Mouse (Mus musculus) right cerebral cortex, postnatal 14 days (tissue): ENCODE results near the gene Prkcq.

Source experiments
- DNase-seq: peaks from one replicate; pipeline ENCODE4 v3.0.0; 2022

Prkcq gene

DNA sequence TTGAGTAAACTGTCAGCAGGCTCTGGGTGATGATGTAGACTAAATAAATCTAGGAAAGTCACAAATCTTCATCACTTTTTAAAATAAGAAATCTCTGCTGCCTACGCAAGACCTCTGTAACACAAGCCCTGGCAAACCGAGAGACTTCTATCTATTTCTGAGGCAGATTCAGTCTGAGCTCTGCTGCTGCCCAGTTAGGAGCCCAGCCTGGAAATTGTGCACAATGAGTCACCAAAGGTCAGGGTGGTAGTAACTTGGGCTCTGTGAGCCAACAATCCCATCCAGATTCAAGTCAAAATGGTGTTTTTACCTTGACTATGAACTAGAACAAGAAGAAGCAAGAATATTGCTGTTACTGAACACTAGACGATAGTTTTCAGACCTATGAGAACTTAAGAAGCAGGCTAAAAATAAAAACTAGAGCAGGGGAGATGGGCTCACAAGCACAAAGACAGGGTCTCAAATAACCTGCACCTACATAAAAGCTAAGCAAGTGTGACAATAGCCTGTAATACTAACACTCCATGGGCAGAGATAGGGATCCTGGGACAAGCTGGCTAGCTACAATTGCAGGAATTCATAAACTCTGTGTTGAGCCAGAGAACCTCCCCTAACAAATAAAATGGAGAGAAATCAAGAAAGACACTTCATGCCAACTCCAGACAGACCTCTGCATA lies 53.0 kb downstream of the Prkcq start:
- DNase-seq: no peak

DNA sequence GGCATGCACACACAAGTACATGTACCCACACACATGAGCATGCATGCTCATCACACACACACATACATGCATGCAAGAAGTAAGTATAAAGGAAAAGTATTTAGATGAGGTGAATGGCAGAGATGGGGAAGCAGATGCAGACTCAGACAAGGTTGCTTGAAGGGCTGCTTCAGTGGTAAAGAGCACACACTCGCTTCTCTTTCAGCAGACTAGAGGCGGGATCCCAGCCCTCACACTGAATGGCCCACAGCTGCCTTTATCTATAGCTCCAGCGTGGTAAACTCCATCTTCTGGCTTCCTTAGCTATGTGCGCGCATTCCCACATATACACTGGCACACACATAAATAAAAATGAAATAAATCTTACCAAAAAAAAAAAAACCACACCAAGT lies 53.6 kb downstream of the Prkcq start:
- DNase-seq: no peak

- DNase-seq: no peak
Observed at GRCm38 (mm10) chr2:11226555-11226954, 54.6 kb downstream of the Prkcq start.

- no peak for DNase-seq
Observed at GRCm38 (mm10) chr2:11229126-11229525, 57.2 kb downstream of the Prkcq start.

GRCm38 (mm10) chr2:11231118-11231517 lies 59.2 kb downstream of the Prkcq start:
- DNase-seq: no peak

DNA sequence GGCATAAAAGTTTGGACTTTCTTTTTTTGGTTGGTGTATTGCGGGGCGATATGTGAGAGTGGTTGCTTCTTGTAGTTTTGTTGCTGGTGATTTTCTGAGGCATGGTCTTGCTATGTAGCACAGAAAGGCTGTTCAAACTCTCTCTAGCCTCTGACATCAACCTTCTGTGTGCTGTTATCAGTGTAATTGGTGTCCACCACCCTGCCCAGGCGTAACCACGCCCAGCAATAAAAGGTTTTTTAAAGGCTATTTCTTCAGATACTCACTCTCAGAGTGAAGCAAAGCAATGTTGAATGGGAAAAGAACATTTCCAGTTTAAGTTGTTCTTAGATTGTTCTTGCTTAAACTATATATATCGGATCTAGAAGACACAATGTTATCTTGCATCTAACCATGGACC lies 60.1 kb downstream of the Prkcq start:
- DNase-seq: no peak

GRCm38 (mm10) chr2:11238254-11238653 lies 66.3 kb downstream of the Prkcq start:
- DNase-seq: no peak

- no peak for DNase-seq
Observed at GRCm38 (mm10) chr2:11239523-11239922, 67.6 kb downstream of the Prkcq start.

GRCm38 (mm10) chr2:11245926-11246325 lies 74.0 kb downstream of the Prkcq start:
- DNase-seq: no peak

DNA sequence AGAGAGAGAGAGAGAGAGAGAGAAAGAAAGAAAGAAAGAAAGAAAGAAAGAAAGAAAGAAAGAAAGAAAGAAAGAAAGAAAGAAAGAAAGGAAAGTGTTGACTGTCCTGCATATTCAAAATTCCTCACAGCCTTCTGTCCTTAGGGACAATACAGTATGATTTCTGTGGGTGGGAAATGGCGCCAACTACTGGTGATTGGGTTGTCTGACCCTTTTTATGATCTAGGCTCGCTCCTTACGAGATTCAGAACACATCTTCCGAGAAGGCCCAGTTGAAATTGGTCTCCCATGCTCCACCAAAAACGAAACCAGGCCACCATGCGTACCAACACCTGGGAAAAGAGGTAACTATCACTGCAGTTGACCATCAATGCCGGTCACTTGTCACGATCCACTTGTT lies 82.0 kb downstream of the Prkcq start:
- peak; percentile 15 for DNase-seq

DNA sequence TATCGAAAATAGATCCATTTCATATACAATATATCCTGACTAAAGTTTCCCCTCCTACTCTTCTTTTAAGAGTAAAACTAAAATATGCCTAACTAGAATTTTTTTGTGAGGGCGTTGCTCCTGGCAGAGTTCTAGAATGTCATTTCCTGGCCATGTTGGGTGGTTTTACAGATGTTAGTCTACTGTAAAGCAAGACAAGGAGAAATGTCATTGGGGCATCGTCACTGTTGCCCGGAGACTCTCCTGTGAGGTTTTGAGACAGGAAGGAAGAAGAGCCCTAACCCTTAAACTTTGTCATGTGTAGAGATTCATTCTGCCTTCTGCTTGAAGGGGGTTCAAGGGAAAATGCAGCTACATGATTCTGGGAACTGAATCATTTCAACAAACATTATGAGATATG lies 82.5 kb downstream of the Prkcq start:
- no peak for DNase-seq

GRCm38 (mm10) chr2:11257260-11257850 lies 85.4 kb downstream of the Prkcq start:
- DNase-seq: no peak

DNA sequence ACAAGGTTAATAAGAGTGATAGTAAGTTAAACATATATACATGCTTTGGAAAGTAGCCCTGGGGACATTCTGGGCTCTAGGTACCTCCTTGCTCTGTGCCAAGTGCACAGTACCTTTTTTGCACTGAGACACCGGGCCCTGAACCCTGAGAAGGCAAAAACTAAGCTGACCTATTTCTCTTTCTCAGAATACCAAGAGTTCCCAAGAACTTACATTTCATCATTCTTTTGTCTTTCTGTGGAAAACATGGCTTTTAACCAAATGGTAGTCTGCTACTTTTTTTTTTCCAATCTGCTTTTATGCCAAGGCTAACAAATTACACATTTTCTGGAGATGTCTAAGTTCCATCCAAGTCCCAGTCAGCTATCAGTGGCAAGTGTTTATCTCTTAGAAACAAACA lies 86.3 kb downstream of the Prkcq start:
- DNase-seq: no peak

DNA sequence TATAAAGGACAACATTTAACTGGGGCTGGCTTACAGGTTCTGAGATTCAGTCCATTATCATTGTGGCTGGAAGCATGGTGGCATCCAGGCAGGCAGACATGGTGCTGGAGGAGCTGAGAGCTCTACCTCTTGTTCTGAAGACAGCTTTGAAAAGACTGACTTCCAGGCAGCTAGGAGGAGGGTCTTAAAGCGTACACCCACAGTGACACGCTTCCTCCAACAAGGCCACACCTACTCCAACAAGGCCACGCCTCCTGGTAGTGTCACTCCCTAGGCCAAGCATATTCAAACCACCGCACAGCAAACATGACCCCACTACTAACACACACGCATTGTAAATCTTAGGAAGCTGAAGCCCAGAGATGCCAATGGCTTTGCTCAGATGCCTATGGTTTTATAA lies 87.5 kb downstream of the Prkcq start:
- DNase-seq: no peak

DNA sequence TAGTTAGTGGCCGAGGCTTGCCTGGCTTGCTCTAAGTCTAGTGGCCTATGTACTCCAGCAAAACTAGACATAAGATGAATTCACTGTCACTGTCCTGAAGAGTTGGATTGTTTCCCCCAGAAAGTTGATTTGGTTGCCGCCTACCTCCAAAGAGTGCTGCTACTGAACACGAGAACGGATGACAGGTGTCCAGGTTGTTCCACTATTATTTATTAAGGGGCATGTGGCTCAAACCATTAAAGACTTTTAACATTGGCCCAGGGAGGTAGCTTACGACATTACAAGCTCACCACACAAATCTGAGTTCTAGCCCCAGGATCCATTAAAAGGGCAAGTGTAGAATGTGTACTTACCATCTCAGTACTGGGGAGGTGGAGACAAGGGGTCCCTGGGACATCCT lies 92.9 kb downstream of the Prkcq start:
- DNase-seq: no peak

DNA sequence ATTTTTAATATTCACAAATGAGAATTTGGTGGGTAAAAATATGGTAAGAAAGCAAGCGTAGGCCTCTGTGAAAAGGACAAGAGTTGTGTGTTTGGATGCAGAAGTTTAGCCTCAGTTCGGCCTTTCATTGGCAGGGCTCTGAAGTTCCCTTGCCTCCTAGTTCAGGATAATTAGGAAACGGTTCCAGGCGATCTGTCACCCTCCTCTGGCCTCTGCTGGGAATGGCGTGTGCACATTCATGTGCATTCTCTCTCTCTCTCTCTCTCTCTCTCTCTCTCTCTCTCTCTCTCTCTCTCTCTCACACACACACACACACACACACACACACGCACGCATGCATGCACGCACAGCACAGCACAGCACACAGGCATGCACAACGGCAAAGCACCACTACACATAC lies 93.5 kb downstream of the Prkcq start:
- DNase-seq: no peak

DNA sequence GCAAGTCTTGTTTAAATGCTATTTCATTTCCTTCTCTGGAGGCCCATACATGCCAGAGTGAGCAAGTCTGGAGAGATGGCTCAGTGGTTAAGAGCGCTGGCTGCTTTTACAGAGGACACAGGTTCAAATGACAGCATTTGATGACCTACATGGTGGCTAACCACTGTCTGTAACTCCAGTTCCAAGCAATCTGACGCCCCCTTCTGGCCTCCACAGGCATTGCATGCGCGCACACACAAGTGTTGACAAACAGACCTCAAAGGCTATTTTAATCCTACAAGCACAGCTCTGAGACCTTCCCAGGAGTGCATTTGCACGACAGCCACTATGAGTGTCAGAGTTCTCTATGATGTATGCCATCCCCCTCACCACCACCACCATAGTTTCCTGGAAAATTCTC lies 94.4 kb downstream of the Prkcq start:
- DNase-seq: no peak

- DNase-seq: no peak
Observed at GRCm38 (mm10) chr2:11278965-11279364, 107.1 kb downstream of the Prkcq start.

GRCm38 (mm10) chr2:11280247-11280646 lies 108.3 kb downstream of the Prkcq start:
- DNase-seq: no peak

DNA sequence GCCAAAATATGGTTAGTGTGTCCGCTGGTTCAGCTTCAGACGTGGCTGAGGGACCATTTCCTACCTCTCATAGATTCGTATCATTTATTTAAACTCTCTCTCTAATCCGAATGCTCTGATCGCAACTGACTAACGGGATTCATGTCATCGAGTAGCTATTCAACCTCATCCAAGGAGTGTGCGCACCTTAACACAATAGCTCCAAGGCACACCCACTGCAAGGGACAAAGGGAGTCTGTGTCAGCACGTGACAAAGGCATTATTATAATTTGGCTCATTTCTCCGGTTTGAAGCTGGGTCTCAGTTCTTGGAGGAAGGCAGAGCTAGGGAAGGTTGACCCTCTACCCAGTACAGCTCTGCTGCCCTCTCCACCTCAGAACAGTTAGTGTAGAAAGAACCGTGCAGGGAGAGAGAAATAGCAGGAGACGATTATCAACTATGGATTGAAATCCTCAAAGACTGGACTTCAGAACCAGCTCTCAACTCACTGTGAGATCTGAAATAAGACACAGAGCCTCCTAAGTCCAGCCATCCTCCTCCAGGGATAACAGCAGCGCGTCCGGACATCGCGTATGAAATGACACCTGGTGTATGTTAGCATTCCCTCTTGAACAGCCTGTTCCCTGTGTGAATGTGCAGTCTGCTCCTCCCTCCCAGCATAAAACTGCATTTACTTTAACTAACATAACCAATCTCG lies 116.1 kb downstream of the Prkcq start:
- DNase-seq: no peak

DNA sequence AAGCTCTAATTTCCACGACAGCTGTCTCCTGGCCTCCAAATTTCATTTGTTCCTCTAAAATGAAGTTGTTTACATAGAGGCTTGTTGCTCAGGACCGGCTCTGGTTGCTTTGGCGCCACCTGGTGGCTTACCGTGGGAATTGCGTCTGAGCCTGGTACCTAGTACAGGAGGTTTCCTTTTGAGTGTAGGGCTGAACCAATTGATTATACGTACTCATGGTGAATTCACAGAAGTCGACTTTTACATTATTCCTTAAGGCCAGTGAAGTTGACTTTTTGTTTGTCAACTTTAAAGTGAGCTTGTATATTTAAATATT lies 116.6 kb downstream of the Prkcq start:
- DNase-seq: peak; percentile 84

- no peak for DNase-seq
Observed at GRCm38 (mm10) chr2:11290931-11291330, 119.0 kb downstream of the Prkcq start.

DNA sequence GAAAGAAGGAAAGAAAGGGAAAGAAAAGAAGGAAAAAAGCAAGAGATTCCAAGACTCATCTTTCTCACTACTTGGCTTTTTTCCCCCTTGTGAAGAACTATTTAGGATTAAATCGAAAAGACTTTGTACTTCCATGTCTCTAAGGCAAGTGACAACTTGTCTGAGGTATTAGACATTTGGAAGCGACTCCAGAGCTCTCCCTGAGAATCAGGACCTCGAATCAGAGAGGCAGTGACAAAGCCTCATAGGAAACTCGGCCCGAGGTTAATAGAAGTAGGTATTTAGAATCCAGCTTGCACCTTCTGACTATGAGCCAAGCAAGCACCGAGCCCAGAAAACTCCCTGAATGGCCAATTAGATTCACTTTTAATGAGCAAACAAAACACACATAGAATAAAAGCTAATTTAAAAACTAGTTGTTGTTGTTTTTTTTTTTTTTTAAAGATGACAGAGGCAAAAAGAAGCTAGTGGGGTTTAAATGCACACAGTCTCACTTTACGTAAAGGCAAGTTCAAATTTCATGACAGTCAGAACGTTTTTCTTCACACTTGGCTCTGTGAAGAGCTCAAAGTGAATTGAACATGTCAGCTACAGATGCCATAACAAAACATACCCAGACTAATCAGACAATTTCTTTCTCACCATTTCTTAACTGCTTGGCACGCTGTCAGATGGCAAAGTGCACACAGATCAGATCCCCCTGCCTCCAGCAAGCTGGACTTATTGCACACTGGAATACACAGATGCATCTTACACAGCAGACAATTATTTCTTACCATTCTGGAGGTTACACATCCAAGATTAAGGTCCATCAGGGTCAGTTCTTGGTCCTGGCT lies 119.9 kb downstream of the Prkcq start:
- DNase-seq: no peak

- no peak for DNase-seq
Observed at GRCm38 (mm10) chr2:11293144-11293543, 121.2 kb downstream of the Prkcq start.
